ENCODE assay signal across 15 mouse cellular contexts in genomic region chr5:142807661-142808060, GRCm38 (mm10).
"Had no signal": no experiment of that assay in that cellular context is flagged by ENCODE, and none has a peak within 500 bp of the region (broad histone marks: within the 10 kb centered on the region; RNA-seq: fewer than 3 reads in every experiment).

No protein-coding gene starts in this region.

- ATAC-seq: liver, postnatal 0 days; midbrain, embryonic 16.5 days had no signal

- H3K9me3 ChIP-seq: limb, embryonic 12.5 days; liver, embryonic 13.5 days; lung, embryonic 15.5 days; neural tube, embryonic 13.5 days had no signal

- H3K27me3 ChIP-seq: limb, embryonic 12.5 days; lung, embryonic 15.5 days; neural tube, embryonic 13.5 days had no signal

- H3K9ac ChIP-seq: limb, embryonic 12.5 days; liver, embryonic 13.5 days; liver, postnatal 0 days; lung, embryonic 15.5 days; neural tube, embryonic 13.5 days had no signal

- H3K27ac ChIP-seq: limb, embryonic 12.5 days; liver, embryonic 13.5 days; lung, embryonic 15.5 days; macrophage; neural tube, embryonic 13.5 days had no signal

- H3K4me3 ChIP-seq: limb, embryonic 12.5 days; liver, embryonic 13.5 days; lung, embryonic 15.5 days; megakaryocyte, embryonic 14.5 days; neural tube, embryonic 13.5 days had no signal

- H3K36me3 ChIP-seq: liver, embryonic 13.5 days had no signal

- H3K4me2 ChIP-seq: limb, embryonic 12.5 days; liver, embryonic 13.5 days; lung, embryonic 15.5 days; midbrain, embryonic 11.5 days; neural tube, embryonic 13.5 days had no signal

- DNase-seq: kidney, postnatal 36 days; layer of hippocampus, adult 9-11 months; liver; liver, embryonic 13.5 days; liver, postnatal 0 days; lung, postnatal 14 days; right cerebral cortex, postnatal 14 days; thymus, postnatal 14 days had no signal
